Mouse (Mus musculus) ES-E14 (cell line): ENCODE results near the gene Ahdc1.

ENCODE experiments used
- CHD2 ChIP-seq: IDR thresholded peaks from 2 replicates; pipeline ENCODE4 v1.6.1; 2014; ENCODE audit warnings: mild to moderate bottlenecking, low read depth, low read length, inconsistent platforms
- MAFK ChIP-seq: IDR thresholded peaks from 2 replicates; pipeline ENCODE4 v1.6.1; 2014; ENCODE audit warnings: mild to moderate bottlenecking, low read depth, low read length, inconsistent platforms; ENCODE audit not compliant: insufficient read depth
- ZC3H11A ChIP-seq: IDR thresholded peaks from 2 replicates; pipeline ENCODE4 v1.6.1; 2012; ENCODE audit warnings: low read depth, mild to moderate bottlenecking, inconsistent platforms, low read length, borderline replicate concordance
- ZNF384 ChIP-seq: IDR thresholded peaks from 2 replicates; pipeline ENCODE4 v1.6.1; 2012; ENCODE audit warnings: low read depth, low read length, inconsistent platforms

DNA sequence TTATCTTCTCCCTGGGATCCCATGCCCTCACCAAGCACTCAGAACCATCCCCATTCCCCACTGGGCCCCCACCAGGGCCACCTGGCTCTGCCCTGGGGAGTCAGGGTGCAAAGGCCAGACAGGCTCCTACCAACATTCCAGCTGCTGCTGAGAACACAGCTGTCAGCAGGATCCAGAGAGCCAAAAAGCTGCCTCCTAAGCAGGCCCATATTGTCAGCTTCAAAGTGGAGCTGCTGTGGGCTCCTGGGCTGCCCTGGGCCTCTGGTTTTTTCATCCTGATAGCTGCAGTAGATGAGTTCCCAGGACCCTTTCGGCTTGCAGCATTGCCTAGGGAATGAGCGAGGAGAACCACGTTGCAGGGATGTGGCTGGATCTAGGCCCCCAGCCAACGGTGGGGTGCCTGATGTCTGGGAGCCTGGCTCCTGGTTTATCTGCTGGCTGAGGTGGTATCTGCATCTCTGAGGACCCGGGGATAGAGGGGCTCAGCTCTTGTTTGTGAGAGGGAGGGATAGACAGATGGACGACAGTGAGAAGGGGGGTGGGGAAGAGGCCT is 82.5 kb downstream of the Ahdc1 start:
- TF ChIP-seq ZC3H11A (no peak), ZNF384 (no peak), MAFK (no peak), CHD2 (no peak)
